Mouse (Mus musculus): ENCODE results near the gene 2010111I01Rik. TPM values are rescaled to one million over a fixed set of nuclear protein-coding genes. Genes with fewer than 3 reads are reported as not detected.

The 2010111I01Rik gene
- polyA plus RNA-seq, 1 experiment from 2014 or later, result 134 TPM

DNA sequence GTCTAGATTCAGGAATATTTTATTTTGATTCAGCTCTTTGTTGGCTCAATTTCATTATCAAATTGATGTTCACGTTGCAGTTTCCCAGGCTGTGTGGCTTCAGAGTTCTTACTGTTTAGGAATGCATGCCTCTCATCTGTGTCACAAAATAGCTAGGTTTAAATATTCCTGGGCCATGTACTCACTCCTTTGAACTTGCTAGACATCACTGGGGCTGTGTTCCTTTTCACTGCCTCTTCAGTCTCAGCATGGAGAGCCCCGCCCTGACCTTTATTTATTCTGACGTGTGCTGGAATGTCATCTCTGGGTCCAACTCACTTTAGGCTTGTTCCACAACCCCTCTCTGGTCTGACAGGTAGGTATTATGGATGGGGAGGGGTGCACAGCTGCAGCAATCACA is 228.7 kb downstream of the 2010111I01Rik start:
- no peak overlapping the region for H3K4me2 ChIP-seq (ENCODE audit: low read depth, severe bottlenecking)
- no peak overlapping the region for H3K4me3 ChIP-seq (ENCODE audit: low read depth, low read length)
- H3K9me3 ChIP-seq (ENCODE audit: control insufficient read depth, low read length), result no peaks in the 10 kb centered on the region
- H3K9ac ChIP-seq (ENCODE audit: low read length), result no peak overlapping the region
- 75% methylated on average over 3 of the region's 3 CpGs for WGBS
- ATAC-seq (ENCODE audit: insufficient number of reproducible peaks, low FRiP score, low TSS enrichment, low read depth), result no peak
- H3K4me1 ChIP-seq (ENCODE audit: control insufficient read depth, insufficient read depth, low read length), result peaks cover 4% of the 10 kb centered on the region
- H3K27me3 ChIP-seq (ENCODE audit: control insufficient read depth, insufficient read depth, low read length), result no peaks in the 10 kb centered on the region
- DNase-seq (ENCODE audit: low spot score), result no peak
- H3K27ac ChIP-seq (replicated peaks; ENCODE audit: low read depth, low read length), result no peak overlapping the region
- no peaks in the 10 kb centered on the region for H3K36me3 ChIP-seq (ENCODE audit: control insufficient read depth, insufficient read depth, low read length)

DNA sequence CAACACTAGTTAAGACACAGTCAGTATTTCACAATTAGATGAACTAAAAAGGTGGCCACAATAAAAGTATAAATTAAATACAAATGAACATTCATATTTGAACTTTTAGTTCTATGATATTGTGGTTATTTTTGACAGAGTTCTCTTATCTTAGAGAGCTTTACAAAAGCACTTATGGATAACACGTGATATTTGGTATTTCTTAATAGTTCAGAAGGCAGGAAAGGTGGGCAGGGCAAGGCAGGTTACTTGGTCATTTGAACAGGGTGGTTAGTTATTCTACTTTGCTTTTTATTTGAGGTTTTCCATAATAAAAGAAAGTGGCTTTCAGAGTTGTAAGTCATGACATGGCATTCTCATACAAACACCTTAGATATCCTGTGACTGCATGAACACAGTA is 233.3 kb downstream of the 2010111I01Rik start:
- H3K9me3 ChIP-seq (ENCODE audit: control insufficient read depth, low read length), result no peaks in the 10 kb centered on the region
- H3K4me2 ChIP-seq (ENCODE audit: low read depth, severe bottlenecking), result no peak overlapping the region
- H3K4me3 ChIP-seq (ENCODE audit: low read depth, low read length), result no peak overlapping the region
- H3K27me3 ChIP-seq (ENCODE audit: control insufficient read depth, insufficient read depth, low read length), result no peaks in the 10 kb centered on the region
- H3K27ac ChIP-seq (replicated peaks; ENCODE audit: low read depth, low read length), result no peak overlapping the region
- no peak overlapping the region for H3K9ac ChIP-seq (ENCODE audit: low read length)
- no peaks in the 10 kb centered on the region for H3K36me3 ChIP-seq (ENCODE audit: control insufficient read depth, insufficient read depth, low read length)
- WGBS, result 91% methylated on average over 1 of the region's 1 CpGs
- DNase-seq (ENCODE audit: low spot score), result no peak
- ATAC-seq (ENCODE audit: insufficient number of reproducible peaks, low FRiP score, low TSS enrichment, low read depth), result no peak
- peaks cover 2% of the 10 kb centered on the region; the same call in 1 of the 2 replicates for H3K4me1 ChIP-seq (ENCODE audit: control insufficient read depth, insufficient read depth, low read length)

DNA sequence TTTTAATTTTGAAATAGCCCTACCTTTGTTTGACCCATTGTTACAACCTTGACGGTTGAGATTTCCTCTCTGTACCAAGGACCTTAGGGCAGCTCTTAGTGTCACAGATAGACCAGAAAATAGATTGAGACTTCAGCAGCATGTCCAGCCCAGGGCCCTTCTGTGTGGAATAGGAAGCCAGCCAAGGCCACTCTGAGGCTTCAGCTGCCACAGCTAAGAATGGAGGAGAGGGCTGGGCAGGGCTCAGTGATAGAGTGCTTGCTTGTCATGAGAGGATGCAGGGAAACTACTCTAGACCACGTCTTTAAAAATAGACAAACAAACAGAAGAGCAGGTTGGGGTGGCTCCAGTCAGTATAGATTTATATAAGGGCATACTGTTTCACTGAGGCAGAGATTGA is 234.9 kb downstream of the 2010111I01Rik start:
- H3K9me3 ChIP-seq (ENCODE audit: control insufficient read depth, low read length), result no peaks in the 10 kb centered on the region
- H3K9ac ChIP-seq (ENCODE audit: low read length), result no peak overlapping the region
- ATAC-seq (ENCODE audit: insufficient number of reproducible peaks, low FRiP score, low TSS enrichment, low read depth) (no peak), DNase-seq (ENCODE audit: low spot score) (no peak)
- H3K27ac ChIP-seq (replicated peaks; ENCODE audit: low read depth, low read length), result no peak overlapping the region
- no peaks in the 10 kb centered on the region for H3K27me3 ChIP-seq (ENCODE audit: control insufficient read depth, insufficient read depth, low read length)
- no peaks in the 10 kb centered on the region for H3K36me3 ChIP-seq (ENCODE audit: control insufficient read depth, insufficient read depth, low read length)
- no peak overlapping the region for H3K4me2 ChIP-seq (ENCODE audit: low read depth, severe bottlenecking)
- peaks cover 9% of the 10 kb centered on the region for H3K4me1 ChIP-seq (ENCODE audit: control insufficient read depth, insufficient read depth, low read length)
- no peak overlapping the region for H3K4me3 ChIP-seq (ENCODE audit: low read depth, low read length)
- WGBS, result 79% methylated on average over 2 of the region's 2 CpGs

DNA sequence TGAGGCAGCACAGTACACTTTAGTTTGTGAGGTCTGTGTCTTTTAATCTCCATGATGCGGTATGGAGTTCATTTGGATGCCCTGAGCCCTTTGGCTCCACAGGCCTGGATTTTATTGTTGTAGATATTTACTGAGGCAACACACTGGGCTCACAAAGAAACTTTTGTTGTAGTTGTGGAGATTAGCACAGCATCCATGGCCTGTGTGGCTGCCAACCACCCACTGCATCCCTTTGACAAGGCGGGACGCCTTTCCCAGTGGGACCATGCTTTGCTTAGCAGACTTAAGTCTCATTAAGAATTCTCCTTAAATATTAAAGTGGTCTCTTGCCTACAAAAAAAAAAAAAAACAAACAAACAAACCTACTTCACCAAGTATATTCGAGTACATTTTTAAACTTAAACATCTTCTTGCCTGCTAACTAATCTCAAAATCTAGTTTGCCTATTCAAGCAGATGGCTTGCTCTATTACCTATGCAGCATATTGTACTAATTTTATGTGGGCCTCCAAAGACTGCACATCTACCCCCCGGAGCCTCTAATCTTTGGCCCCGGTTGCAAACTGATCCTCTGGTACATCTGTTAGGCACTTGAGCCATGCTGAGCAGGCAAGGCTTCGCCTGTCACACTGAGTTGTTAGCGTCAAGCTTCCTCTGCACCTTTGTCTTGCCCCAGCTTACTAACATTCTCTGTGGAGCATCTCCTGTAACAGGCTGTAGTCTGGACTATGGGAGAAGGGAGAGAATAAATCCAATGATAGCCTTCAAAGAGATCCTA is 239.0 kb downstream of the 2010111I01Rik start:
- no peaks in the 10 kb centered on the region for H3K27me3 ChIP-seq (ENCODE audit: control insufficient read depth, insufficient read depth, low read length)

DNA sequence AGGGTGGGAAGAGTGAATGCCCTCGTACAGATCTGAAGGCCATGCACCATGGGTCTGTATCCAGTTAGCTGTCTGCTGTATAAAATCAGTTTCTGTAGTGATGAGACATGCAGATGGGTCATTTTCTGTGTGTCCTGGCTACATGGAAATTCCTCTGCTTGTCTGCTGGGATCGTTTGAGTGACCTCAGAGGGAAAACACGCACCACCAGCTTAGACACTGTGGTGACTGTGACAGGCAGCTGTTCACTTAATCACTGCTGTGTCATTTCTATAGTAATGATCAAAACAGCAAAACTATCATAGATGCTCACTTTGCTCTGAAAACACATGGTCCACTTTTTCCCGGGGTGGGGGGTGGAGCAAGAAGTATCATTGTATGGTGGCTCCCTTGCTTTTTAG is 241.1 kb downstream of the 2010111I01Rik start:
- Histone ChIP-seq H3K9me3 (ENCODE audit: control insufficient read depth, low read length) (no peaks in the 10 kb centered on the region), H3K36me3 (ENCODE audit: control insufficient read depth, insufficient read depth, low read length) (no peaks in the 10 kb centered on the region), H3K4me3 (ENCODE audit: low read depth, low read length) (no peak overlapping the region), H3K9ac (ENCODE audit: low read length) (no peak overlapping the region), H3K27ac (replicated peaks; ENCODE audit: low read depth, low read length) (no peak overlapping the region), H3K4me1 (ENCODE audit: control insufficient read depth, insufficient read depth, low read length) (peaks cover 17% of the 10 kb centered on the region), H3K4me2 (ENCODE audit: low read depth, severe bottlenecking) (no peak overlapping the region), H3K27me3 (ENCODE audit: control insufficient read depth, insufficient read depth, low read length) (no peaks in the 10 kb centered on the region)
- no peak for ATAC-seq (ENCODE audit: insufficient number of reproducible peaks, low FRiP score, low TSS enrichment, low read depth)
- WGBS, result 78% methylated on average over 4 of the region's 4 CpGs
- DNase-seq (ENCODE audit: low spot score), result no peak

More for the DNA sequence above, 239.0 kb downstream of the 2010111I01Rik start:
- ATAC-seq (ENCODE audit: insufficient number of reproducible peaks, low FRiP score, low TSS enrichment, low read depth) (peak; percentile 39; the same call in 1 of the 2 replicates), DNase-seq (ENCODE audit: low spot score) (no peak)
- Histone ChIP-seq H3K4me1 (ENCODE audit: control insufficient read depth, insufficient read depth, low read length) (peaks cover 15% of the 10 kb centered on the region), H3K4me2 (ENCODE audit: low read depth, severe bottlenecking) (no peak overlapping the region), H3K9me3 (ENCODE audit: control insufficient read depth, low read length) (no peaks in the 10 kb centered on the region), H3K27ac (replicated peaks; ENCODE audit: low read depth, low read length) (no peak overlapping the region), H3K36me3 (ENCODE audit: control insufficient read depth, insufficient read depth, low read length) (no peaks in the 10 kb centered on the region), H3K9ac (ENCODE audit: low read length) (no peak overlapping the region), H3K4me3 (ENCODE audit: low read depth, low read length) (no peak overlapping the region)
- WGBS, result 37% methylated on average over 8 of the region's 8 CpGs

DNA sequence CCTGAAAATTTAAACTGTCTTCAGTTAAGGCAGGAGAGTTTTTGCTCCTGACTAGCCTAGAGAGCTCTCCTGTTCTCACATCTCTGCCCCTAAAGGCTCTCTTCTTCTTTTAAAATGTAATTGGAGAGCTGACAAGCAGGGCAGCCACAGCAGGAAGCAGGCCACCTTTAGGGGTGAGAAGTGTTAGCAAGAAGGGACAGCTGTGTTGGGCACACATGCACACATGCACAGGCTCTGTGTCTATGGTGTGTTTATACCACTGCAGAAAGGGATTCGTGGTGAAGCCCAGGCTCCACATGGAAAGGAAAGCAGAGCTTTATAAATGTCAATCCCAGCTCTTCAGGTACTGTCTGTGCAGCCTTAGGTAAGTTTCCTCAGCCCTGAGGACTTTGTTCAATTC is 241.7 kb downstream of the 2010111I01Rik start:
- Histone ChIP-seq H3K9me3 (ENCODE audit: control insufficient read depth, low read length) (no peaks in the 10 kb centered on the region), H3K27ac (replicated peaks; ENCODE audit: low read depth, low read length) (no peak overlapping the region), H3K4me3 (ENCODE audit: low read depth, low read length) (no peak overlapping the region), H3K9ac (ENCODE audit: low read length) (0 out of 2 replicates have a peak overlapping the region, but pooled peaks have one; percentile 8), H3K36me3 (ENCODE audit: control insufficient read depth, insufficient read depth, low read length) (no peaks in the 10 kb centered on the region), H3K4me1 (ENCODE audit: control insufficient read depth, insufficient read depth, low read length) (peaks cover 21% of the 10 kb centered on the region), H3K27me3 (ENCODE audit: control insufficient read depth, insufficient read depth, low read length) (no peaks in the 10 kb centered on the region), H3K4me2 (ENCODE audit: low read depth, severe bottlenecking) (no peak overlapping the region)
- ATAC-seq (ENCODE audit: insufficient number of reproducible peaks, low FRiP score, low TSS enrichment, low read depth) (no peak), DNase-seq (ENCODE audit: low spot score) (no peak)
- 58% methylated on average over 1 of the region's 1 CpGs for WGBS

DNA sequence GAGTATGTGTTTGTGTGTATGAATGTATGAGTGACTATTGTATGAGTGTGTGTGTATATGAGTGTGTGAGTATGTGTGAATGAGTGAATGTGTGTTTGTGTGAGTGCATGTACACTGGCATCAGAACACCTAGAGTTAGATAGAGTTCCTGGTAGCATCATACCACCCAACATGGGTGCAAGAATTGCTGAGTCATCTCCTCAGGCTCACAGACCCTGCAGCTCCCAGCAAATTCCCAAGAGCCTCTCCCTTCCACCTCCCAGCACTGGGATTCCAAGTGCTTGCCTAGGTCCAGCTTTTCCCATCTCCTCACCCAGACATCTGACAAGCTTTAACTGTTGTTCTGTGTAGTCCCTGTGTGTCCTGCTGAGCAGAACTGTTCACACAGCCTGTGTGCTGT is 251.8 kb downstream of the 2010111I01Rik start:
- H3K36me3 ChIP-seq (ENCODE audit: control insufficient read depth, insufficient read depth, low read length), result no peaks in the 10 kb centered on the region
- no peak overlapping the region for H3K4me3 ChIP-seq (ENCODE audit: low read depth, low read length)
- no peaks in the 10 kb centered on the region for H3K27me3 ChIP-seq (ENCODE audit: control insufficient read depth, insufficient read depth, low read length)
- DNase-seq (ENCODE audit: low spot score) (no peak), ATAC-seq (ENCODE audit: insufficient number of reproducible peaks, low FRiP score, low TSS enrichment, low read depth) (no peak)
- no peaks in the 10 kb centered on the region for H3K9me3 ChIP-seq (ENCODE audit: control insufficient read depth, low read length)
- H3K27ac ChIP-seq (replicated peaks; ENCODE audit: low read depth, low read length), result no peak overlapping the region
- H3K9ac ChIP-seq (ENCODE audit: low read length), result no peak overlapping the region
- H3K4me1 ChIP-seq (ENCODE audit: control insufficient read depth, insufficient read depth, low read length), result no peaks in the 10 kb centered on the region; the same call in 1 of the 2 replicates
- no peak overlapping the region for H3K4me2 ChIP-seq (ENCODE audit: low read depth, severe bottlenecking)

DNA sequence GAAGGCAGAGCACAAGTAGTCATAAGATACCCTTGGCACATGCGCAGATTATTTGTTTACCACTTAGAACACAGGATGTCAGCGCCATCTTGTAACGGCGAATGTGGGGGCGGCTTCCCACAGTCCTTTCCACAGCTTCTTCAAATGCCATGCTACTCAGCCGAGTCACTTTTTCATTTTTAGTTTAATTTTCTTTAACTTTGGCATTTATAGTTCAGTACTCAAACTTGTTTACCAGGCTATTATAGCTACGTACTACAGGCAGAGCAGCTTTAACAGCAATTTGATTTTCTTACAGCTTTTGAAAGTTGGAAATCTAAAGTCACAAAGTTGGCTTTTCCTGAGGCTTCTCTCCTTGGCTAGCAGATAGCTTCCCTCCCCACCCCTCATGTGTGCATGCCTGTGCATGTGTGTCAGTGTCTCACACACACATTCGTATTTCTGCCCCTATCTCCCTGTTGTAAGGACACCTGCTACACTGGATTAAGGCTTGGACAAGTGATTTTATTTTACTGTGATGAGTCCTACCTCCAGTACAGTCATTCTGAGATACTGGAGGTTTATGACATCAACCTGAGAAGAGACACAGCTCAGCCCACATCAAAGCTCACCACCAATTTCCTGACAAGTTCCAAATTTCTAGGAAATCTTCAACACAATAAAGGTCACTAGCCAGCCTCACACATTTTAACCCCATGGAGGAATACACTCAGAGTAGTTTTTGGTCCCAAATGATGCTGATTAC is 258.5 kb downstream of the 2010111I01Rik start:
- ATAC-seq (ENCODE audit: insufficient number of reproducible peaks, low FRiP score, low TSS enrichment, low read depth), result no peak
- WGBS, result 95% methylated on average over 7 of the region's 8 CpGs

More for the DNA sequence above, 258.5 kb downstream of the 2010111I01Rik start:
- no peak overlapping the region for H3K4me3 ChIP-seq (ENCODE audit: low read depth, low read length)
- DNase-seq (ENCODE audit: low spot score), result no peak
- H3K4me2 ChIP-seq (ENCODE audit: low read depth, severe bottlenecking), result no peak overlapping the region
- H3K4me1 ChIP-seq (ENCODE audit: control insufficient read depth, insufficient read depth, low read length), result no peaks in the 10 kb centered on the region
- no peak overlapping the region for H3K27ac ChIP-seq (replicated peaks; ENCODE audit: low read depth, low read length)
- H3K36me3 ChIP-seq (ENCODE audit: control insufficient read depth, insufficient read depth, low read length), result no peaks in the 10 kb centered on the region; the same call in 1 of the 2 replicates
- H3K9me3 ChIP-seq (ENCODE audit: control insufficient read depth, low read length), result no peaks in the 10 kb centered on the region
- no peak overlapping the region for H3K9ac ChIP-seq (ENCODE audit: low read length)
- H3K27me3 ChIP-seq (ENCODE audit: control insufficient read depth, insufficient read depth, low read length), result no peaks in the 10 kb centered on the region

All from limb, embryonic 11.5 days (tissue).